Mouse (Mus musculus) macrophage (primary cell): Measurements from ENCODE around the gene Tmbim4. TPM values are rescaled to one million over a fixed set of nuclear protein-coding genes. Genes with fewer than 3 reads are reported as not detected.

Experiments used
- H3K27ac ChIP-seq: fragments of 350-480 bp; formaldehyde crosslinking; 2 replicates; pipeline ENCODE4 v1.9.0; 2021
- H3K36me3 ChIP-seq: fragments of 350-480 bp; formaldehyde crosslinking; 2 replicates; pipeline ENCODE4 v1.9.0; 2021; ENCODE audit errors: inconsistent target
- H3K4me3 ChIP-seq: fragments of 350-480 bp; formaldehyde crosslinking; 2 replicates; pipeline ENCODE4 v1.9.0; 2021; ENCODE audit errors: inconsistent target
- H3K79me2 ChIP-seq: fragments of 350-480 bp; formaldehyde crosslinking; 2 replicates; pipeline ENCODE4 v1.9.0; 2021; ENCODE audit errors: inconsistent target
- WGBS: methylation state at CpG from one replicate; pipeline ENCODE4 v1.1.7; 2026; ENCODE audit warnings: inconsistent platforms; ENCODE audit not compliant: missing documents; 5-methylcytosine and 5-hydroxymethylcytosine counted together
- polyA plus RNA-seq: library from polyadenylated mRNA; stranded (reverse); fragments of 250-400 nt; gene quantifications from 3 replicates; pipeline ENCODE4 v1.2.4, GENCODE M21; 2018; ENCODE audit warnings: inconsistent platforms
- total RNA-seq, 78 experiments: library from RNA; depleted of rRNA; stranded (reverse); fragments of 250-400 nt; gene quantifications; 1 replicate in 9 of 78; 2 replicates in 24 of 78; 3 replicates in 43 of 78; 4 replicates in 2 of 78; pipeline ENCODE4 v1.2.4; 2018; ENCODE audit warnings: inconsistent platforms in 56 of 78

The Tmbim4 gene
- total RNA-seq (2018; cell fraction: chromatin; rRNA removed): 100 to 1,000 TPM in 22 of 26 experiments, 10 to 100 TPM in 4; 86.1 to 297 (median 159) TPM
- 100 to 1,000 TPM in 25 of 26 experiments, 10 to 100 TPM in 1; 100.0 to 212 (median 153) TPM for total RNA-seq (2018; cell fraction: cytosol; rRNA removed)
- 100 to 1,000 TPM in 24 of 26 experiments, 10 to 100 TPM in 2; 84.6 to 315 (median 163) TPM for total RNA-seq (2018; cell fraction: nucleus; rRNA removed)
- polyA plus RNA-seq: 63.2 to 146 TPM (median 114 TPM) in 3 replicates

GRCm38 (mm10) chr10:120201131-120201921 lies at the start of gene Tmbim4:
Gene Tmbim4 (plus strand): TSS chr10:120201590.
- H3K27ac ChIP-seq: peak within 1 kb of the TSS; percentile 73
- H3K4me3 ChIP-seq: peak within 1 kb of the TSS; percentile 76
- WGBS: 2% methylated on average over 54 of the region's 65 CpGs
- H3K79me2 ChIP-seq: peaks cover 48% of the 10 kb centered on the region
- H3K36me3 ChIP-seq: no peaks in the 10 kb centered on the region

DNA sequence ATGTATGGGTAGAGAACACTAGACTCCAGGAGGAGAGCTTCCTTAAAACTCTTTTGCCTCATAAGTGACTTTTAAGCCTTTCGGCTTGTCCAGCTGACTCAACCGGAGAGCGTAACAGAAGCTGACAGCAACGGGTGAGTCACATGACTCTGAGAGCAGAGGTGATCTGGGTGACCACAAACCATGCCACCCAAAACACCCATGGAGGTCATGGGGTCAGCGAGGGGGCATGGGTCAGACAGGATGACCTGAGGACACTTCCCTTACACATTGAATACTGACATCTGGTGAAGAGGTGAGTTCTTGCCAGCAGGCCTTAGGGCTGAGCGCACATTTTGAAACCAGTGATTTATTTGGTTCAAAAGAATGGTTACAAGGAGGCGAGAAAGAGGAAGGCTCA lies 49.7 kb upstream of the Tmbim4 start:
- H3K79me2 ChIP-seq: no peaks in the 10 kb centered on the region
- WGBS: 96% methylated on average over 7 of the region's 7 CpGs
- no peak overlapping the region for H3K4me3 ChIP-seq
- no peaks in the 10 kb centered on the region for H3K36me3 ChIP-seq
- H3K27ac ChIP-seq: no peak overlapping the region

DNA sequence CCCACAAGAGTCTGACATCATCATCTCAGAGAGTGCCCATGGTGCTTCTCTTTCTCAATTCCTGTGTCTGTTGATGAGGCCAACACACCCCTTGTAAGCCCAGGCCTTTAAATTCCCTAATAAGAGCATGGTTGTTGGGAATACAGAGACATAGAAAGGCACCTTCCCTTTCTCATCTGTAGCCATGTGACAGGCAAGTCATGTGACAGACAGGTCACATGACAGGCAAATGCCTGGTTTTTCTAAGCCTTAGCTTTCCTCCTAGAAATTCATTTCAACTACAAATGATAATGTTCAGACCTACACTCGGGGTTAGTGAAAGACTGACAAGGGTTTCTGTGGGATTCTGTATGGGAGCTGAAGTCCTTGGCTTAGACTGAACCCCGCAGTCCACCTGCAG lies 47.5 kb upstream of the Tmbim4 start:
- no peak overlapping the region for H3K4me3 ChIP-seq
- no peak overlapping the region for H3K27ac ChIP-seq
- no peaks in the 10 kb centered on the region for H3K79me2 ChIP-seq
- 97% methylated on average over 2 of the region's 2 CpGs for WGBS
- H3K36me3 ChIP-seq: no peaks in the 10 kb centered on the region

- H3K4me3 ChIP-seq: no peak overlapping the region
- whole genome bisulfite sequencing: 92% methylated on average over 9 of the region's 9 CpGs
- H3K27ac ChIP-seq: no peak overlapping the region
- no peaks in the 10 kb centered on the region for H3K79me2 ChIP-seq
- no peaks in the 10 kb centered on the region for H3K36me3 ChIP-seq
Measured at GRCm38 (mm10) chr10:120160533-120160932, 40.9 kb upstream of the Tmbim4 start.

- no peaks in the 10 kb centered on the region for H3K36me3 ChIP-seq
- peak overlapping the region; percentile 96 for H3K27ac ChIP-seq
- H3K79me2 ChIP-seq: no peaks in the 10 kb centered on the region
- no peak overlapping the region for H3K4me3 ChIP-seq
- WGBS: 91% methylated on average over 10 of the region's 10 CpGs
Measured at GRCm38 (mm10) chr10:120162840-120163239, 38.5 kb upstream of the Tmbim4 start.

DNA sequence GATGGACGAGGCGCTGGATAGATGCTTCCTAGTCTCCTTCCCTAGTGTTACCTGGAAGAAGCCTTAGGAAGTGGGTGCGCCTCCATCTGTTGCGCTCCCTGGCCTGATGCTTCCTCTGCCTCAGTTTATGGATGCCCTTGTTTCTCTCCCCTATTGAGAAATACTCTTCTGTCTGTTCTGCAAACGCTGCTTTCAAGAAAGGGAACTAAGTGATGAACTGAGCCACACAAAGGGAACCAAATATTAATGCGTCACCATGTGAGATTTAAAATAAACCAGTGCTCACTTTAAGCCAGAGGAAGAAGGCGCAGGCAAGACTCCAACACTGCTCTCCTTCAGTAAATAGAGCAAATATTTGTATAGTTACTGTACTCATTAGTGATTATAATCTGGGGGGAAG lies 37.9 kb upstream of the Tmbim4 start:
- Histone ChIP-seq H3K36me3 (no peaks in the 10 kb centered on the region), H3K4me3 (no peak overlapping the region), H3K79me2 (no peaks in the 10 kb centered on the region), H3K27ac (peak overlapping the region; percentile 96)
- 23% methylated on average over 7 of the region's 7 CpGs for WGBS

DNA sequence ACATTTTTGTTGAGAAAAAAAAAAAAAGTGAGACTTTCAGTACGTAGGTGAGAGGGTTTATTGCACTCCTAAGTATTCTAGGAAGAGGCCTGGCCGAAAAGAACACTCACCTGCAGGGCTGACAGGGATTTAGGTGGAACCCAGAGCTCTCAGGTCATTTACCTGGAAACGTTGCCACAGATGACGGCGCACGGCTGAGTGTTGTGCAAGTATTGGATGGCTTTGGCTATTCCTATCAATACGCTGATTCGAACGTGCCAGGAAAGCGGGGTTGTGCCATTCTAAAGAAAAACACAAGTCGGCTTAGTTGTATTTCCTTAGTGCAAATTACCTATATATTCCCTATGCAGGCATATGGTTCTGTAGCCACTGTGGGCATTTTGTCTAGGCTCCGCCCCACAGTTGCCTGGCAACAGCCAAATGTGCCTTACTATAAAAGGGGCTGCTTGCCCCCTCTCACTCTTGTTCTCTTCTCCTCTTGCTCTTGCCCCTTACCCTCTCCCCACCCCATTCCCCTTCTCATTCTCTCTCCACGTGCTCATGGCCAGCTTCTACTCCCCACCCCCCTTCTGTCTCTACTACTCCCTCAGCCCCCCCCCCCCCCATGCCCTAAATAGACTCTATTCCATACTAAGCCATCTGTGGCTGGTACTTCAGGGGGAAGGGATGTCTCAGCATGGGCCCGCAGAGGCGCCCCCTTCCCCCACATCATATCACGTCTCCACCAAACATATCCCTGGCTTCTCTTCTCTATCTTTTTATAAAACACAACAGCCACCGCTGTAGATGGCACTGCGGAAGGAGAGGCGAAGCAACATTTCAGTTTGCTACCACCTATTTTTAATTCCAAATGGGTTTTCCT lies 36.2 kb upstream of the Tmbim4 start:
- Histone ChIP-seq H3K27ac (0 out of 2 replicates have a peak overlapping the region, but pooled peaks have one; percentile 96), H3K4me3 (no peak overlapping the region)

GRCm38 (mm10) chr10:120165793-120166503 lies 35.4 kb upstream of the Tmbim4 start:
- Histone ChIP-seq H3K27ac (no peak overlapping the region), H3K79me2 (no peaks in the 10 kb centered on the region), H3K4me3 (no peak overlapping the region), H3K36me3 (no peaks in the 10 kb centered on the region)
- WGBS: 92% methylated on average over 17 of the region's 17 CpGs

More for the DNA sequence above, 36.2 kb upstream of the Tmbim4 start:
- whole genome bisulfite sequencing: 97% methylated on average over 18 of the region's 19 CpGs
- H3K36me3 ChIP-seq: no peaks in the 10 kb centered on the region
- H3K79me2 ChIP-seq: no peaks in the 10 kb centered on the region

GRCm38 (mm10) chr10:120168070-120168469 lies 33.3 kb upstream of the Tmbim4 start:
- Histone ChIP-seq H3K4me3 (no peak overlapping the region), H3K27ac (no peak overlapping the region), H3K79me2 (no peaks in the 10 kb centered on the region), H3K36me3 (peaks cover 17% of the 10 kb centered on the region)
- 71% methylated on average over 1 of the region's 1 CpGs for WGBS

- no peak overlapping the region for H3K4me3 ChIP-seq
- H3K79me2 ChIP-seq: no peaks in the 10 kb centered on the region
- no peak overlapping the region for H3K27ac ChIP-seq
- WGBS: 43% methylated on average over 10 of the region's 10 CpGs
- peaks cover 27% of the 10 kb centered on the region for H3K36me3 ChIP-seq
Measured at GRCm38 (mm10) chr10:120169064-120169463, 32.3 kb upstream of the Tmbim4 start.

GRCm38 (mm10) chr10:120169841-120170240 lies 31.5 kb upstream of the Tmbim4 start:
- H3K79me2 ChIP-seq: no peaks in the 10 kb centered on the region
- peaks cover 33% of the 10 kb centered on the region for H3K36me3 ChIP-seq
- no peak overlapping the region for H3K4me3 ChIP-seq
- WGBS: 88% methylated on average over 5 of the region's 5 CpGs
- H3K27ac ChIP-seq: no peak overlapping the region

GRCm38 (mm10) chr10:120170277-120170676 lies 31.1 kb upstream of the Tmbim4 start:
- Histone ChIP-seq H3K79me2 (no peaks in the 10 kb centered on the region), H3K36me3 (peaks cover 36% of the 10 kb centered on the region), H3K27ac (no peak overlapping the region), H3K4me3 (no peak overlapping the region)
- WGBS: 86% methylated on average over 4 of the region's 4 CpGs

DNA sequence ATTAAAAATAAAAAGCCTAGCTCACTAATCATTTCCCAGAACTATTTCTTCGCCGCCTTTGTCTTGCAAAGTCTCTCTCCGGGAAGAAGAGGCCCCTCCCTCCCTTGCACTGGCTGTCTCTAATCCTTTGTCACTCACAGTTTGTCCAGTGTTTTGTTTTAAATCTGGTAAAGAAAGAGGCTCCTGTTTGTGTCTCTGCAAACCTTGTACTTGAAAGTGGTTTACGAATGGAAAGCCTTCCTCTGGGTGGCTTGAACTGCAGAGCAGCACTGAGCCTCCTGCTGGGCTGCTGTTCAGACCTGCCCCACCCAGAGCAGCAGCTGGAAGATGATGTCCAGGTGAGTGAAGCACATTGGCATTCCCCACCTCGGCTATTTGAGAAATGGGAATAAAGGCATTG lies 30.1 kb upstream of the Tmbim4 start:
- Histone ChIP-seq H3K79me2 (no peaks in the 10 kb centered on the region), H3K4me3 (no peak overlapping the region), H3K27ac (no peak overlapping the region), H3K36me3 (peaks cover 46% of the 10 kb centered on the region)
- WGBS: 94% methylated on average over 5 of the region's 5 CpGs

DNA sequence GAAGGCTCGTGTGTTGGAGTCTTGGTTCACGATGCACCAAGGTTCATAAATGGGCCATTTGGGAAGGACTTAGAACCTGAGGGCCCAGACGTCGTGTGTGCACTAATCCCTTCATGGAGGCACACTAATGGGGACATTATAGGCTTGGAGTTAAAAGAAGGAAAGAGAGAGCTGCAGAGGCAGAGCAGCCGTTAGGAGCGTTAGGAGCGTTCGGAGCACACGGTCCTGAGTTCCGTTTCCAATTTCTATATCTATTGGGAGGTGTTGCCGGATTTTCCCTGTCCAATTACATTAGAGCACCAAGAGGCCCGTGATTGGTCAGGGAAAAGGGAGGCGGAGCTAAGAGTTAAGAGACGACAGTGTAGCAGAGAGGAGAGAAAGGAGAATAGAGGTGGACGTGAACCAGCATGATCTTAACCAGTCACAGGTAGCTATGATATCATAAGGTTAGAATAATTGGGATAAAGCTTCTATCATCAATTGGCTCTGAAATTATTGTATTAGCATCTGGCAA lies 27.1 kb upstream of the Tmbim4 start:
- no peak overlapping the region for H3K4me3 ChIP-seq
- WGBS: 96% methylated on average over 14 of the region's 15 CpGs
- no peak overlapping the region for H3K27ac ChIP-seq
- no peaks in the 10 kb centered on the region for H3K79me2 ChIP-seq
- peaks cover 48% of the 10 kb centered on the region for H3K36me3 ChIP-seq
